Mouse (Mus musculus) hindbrain, embryonic 14.5 days (tissue): ENCODE measurements around the gene Sema3e. TPM values are rescaled to one million over a fixed set of nuclear protein-coding genes. Genes with fewer than 3 reads are reported as not detected.
A peak's percentile ranks its signal among the peaks of the same experiment; 100 is the strongest.

Source experiments
- ATAC-seq: fragments of 200-750 bp; cut with Nextera tagmentation; 2 replicates; pipeline ENCODE4 v1.8.0; 2017; ENCODE audit warnings: moderate number of reproducible peaks, mild to moderate bottlenecking, moderate TSS enrichment, moderate library complexity; ENCODE audit not compliant: low FRiP score
- DNase-seq: peaks from one replicate; pipeline ENCODE4 v3.0.0-alpha.2; 2015; ENCODE audit warnings: low spot score
- H3K27ac ChIP-seq: fragments of 300-500 bp; sonication (generic); 2 replicates; pipeline ENCODE4 v1.5.1; 2014; ENCODE audit warnings: mild to moderate bottlenecking, moderate library complexity
- H3K27me3 ChIP-seq: fragments of 300-500 bp; sonication (generic); 2 replicates; pipeline ENCODE4 v1.6.1; 2014; ENCODE audit warnings: mild to moderate bottlenecking, low read length, mixed read lengths; ENCODE audit not compliant: control insufficient read depth, insufficient read depth
- H3K36me3 ChIP-seq: fragments of 300-500 bp; sonication (generic); replicated peaks from 2 replicates; pipeline ENCODE4 v1.6.1; 2014; ENCODE audit not compliant: control insufficient read depth, insufficient read depth
- H3K4me1 ChIP-seq: fragments of 300-500 bp; sonication (generic); replicated peaks from 2 replicates; pipeline ENCODE4 v1.6.1; 2014; ENCODE audit warnings: antibody characterized with exemption, low read length, mixed read lengths; ENCODE audit not compliant: control insufficient read depth, insufficient read depth
- H3K4me2 ChIP-seq: fragments of 300-500 bp; sonication (generic); replicated peaks from 2 replicates; pipeline ENCODE4 v1.6.1; 2014; ENCODE audit warnings: mild to moderate bottlenecking, moderate library complexity
- H3K4me3 ChIP-seq: fragments of 300-500 bp; sonication (generic); replicated peaks from 2 replicates; pipeline ENCODE4 v1.5.1; 2014; ENCODE audit warnings: mild to moderate bottlenecking, low read length
- H3K9ac ChIP-seq: fragments of 300-500 bp; sonication (generic); 2 replicates; pipeline ENCODE4 v1.6.1; 2014
- H3K9me3 ChIP-seq: fragments of 300-500 bp; sonication (generic); 2 replicates; pipeline ENCODE4 v1.6.1; 2016; ENCODE audit warnings: low read length; ENCODE audit not compliant: control insufficient read depth
- WGBS: fragments of 180-500 bp; shearing (Covaris S2); extraction: QIAGEN DNeasy Blood & Tissue Kit; methylation state at CpG from one replicate; pipeline ENCODE4 v1.1.7; 2014; 5-methylcytosine and 5-hydroxymethylcytosine counted together
- polyA plus RNA-seq: library from polyadenylated mRNA; unstranded; fragments of >200 nt; fragmentation: Nextera tagmentation; extraction: Ambion mirVana; gene quantifications from 2 replicates; pipeline ENCODE4 v1.2.1, GENCODE M21; 2014

The Sema3e gene
- polyA plus RNA-seq, 1 experiment from 2014 or later: 5.5 TPM

DNA sequence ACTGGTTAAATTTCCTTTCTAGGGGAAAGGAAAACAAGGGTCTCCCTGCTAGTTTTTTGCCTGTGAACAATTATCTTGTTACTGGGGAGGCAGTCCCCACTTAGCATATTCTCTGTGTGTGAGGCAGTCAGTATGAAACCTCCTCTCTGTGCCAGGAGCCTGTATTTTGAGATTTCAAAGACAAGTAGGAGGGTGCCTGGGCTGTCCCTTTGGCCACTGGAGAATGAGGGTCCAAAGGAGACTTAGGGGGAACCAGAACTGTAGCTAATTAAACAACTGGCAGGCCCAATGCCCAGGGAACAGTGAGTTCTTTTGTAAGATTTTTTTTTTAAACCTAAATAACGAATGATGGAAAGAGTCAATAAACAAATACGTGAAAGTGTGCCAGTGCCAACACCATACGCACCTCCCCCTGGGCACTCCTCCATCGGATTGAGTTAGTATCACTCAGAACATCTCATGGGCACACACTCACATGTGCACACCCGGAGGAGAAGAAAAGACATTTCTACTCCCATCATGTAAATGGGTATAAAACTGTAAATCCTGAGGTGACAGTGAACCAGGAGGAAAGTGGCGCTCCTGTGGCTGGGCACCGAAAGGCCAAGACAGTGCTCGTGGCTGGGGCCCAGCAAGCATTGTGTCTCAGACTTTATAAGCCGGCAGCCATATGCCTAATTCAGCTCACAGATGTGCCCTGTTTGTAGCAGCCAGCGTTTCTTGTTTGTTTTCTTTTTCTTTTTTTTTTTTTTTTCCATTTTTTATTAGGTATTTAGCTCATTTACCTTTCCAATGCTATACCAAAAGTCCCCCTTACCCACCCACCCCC, 148.5 kb downstream of the Sema3e start:
- ATAC-seq (peak; percentile 60; the same call in 1 of the 2 replicates), DNase-seq (no peak)
- Histone ChIP-seq H3K9ac (no peak overlapping the region), H3K4me1 (no peaks in the 10 kb centered on the region), H3K27ac (no peak overlapping the region), H3K27me3 (no peaks in the 10 kb centered on the region), H3K4me2 (no peak overlapping the region), H3K4me3 (no peak overlapping the region), H3K9me3 (no peaks in the 10 kb centered on the region), H3K36me3 (no peaks in the 10 kb centered on the region)
- 80% methylated on average over 10 of the region's 10 CpGs for WGBS

- Histone ChIP-seq H3K4me3 (no peak overlapping the region), H3K9ac (no peak overlapping the region), H3K4me1 (no peaks in the 10 kb centered on the region), H3K4me2 (no peak overlapping the region), H3K36me3 (no peaks in the 10 kb centered on the region), H3K27me3 (no peaks in the 10 kb centered on the region), H3K27ac (no peak overlapping the region), H3K9me3 (no peaks in the 10 kb centered on the region)
- ATAC-seq (no peak), DNase-seq (no peak)
- WGBS: 87% methylated on average over 10 of the region's 10 CpGs
Observed at GRCm38 (mm10) chr5:14180571-14180970, 155.5 kb downstream of the Sema3e start.

DNA sequence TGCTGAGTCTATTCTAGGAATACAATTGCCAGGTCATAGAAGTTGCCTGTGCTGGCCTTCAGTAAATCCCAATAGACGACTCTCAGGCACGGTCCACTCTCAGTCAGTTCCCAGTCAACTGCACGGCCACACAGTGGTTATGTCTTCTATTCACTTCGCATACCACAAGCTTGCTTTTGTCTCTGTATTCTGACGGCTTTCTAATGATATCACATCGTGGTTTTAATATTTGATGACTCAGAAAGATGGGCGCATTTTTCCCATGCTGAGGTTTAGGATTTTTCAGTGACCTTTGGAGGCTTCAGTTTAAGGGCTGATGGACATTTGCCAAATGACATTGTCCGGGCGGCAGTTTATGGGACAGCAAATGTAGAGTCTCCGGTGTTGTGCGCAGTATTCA, 157.1 kb downstream of the Sema3e start:
- 86% methylated on average over 11 of the region's 11 CpGs for WGBS

GRCm38 (mm10) chr5:14195172-14195819, 170.2 kb downstream of the Sema3e start:
- ATAC-seq (peak; percentile 84; the same call in 1 of the 2 replicates), DNase-seq (peak; percentile 35)
- no peak overlapping the region for H3K4me3 ChIP-seq
- H3K27ac ChIP-seq: peak overlapping the region; percentile 51
- H3K27me3 ChIP-seq: no peaks in the 10 kb centered on the region
- H3K4me1 ChIP-seq: no peaks in the 10 kb centered on the region
- H3K9me3 ChIP-seq: no peaks in the 10 kb centered on the region
- 38% methylated on average over 6 of the region's 6 CpGs for WGBS
- no peaks in the 10 kb centered on the region for H3K36me3 ChIP-seq
- no peak overlapping the region for H3K4me2 ChIP-seq
- H3K9ac ChIP-seq: no peak overlapping the region

More for the DNA sequence above, 157.1 kb downstream of the Sema3e start:
- Histone ChIP-seq H3K9me3 (no peaks in the 10 kb centered on the region), H3K27ac (no peak overlapping the region), H3K4me2 (no peak overlapping the region), H3K27me3 (no peaks in the 10 kb centered on the region), H3K4me3 (no peak overlapping the region), H3K9ac (no peak overlapping the region), H3K36me3 (no peaks in the 10 kb centered on the region), H3K4me1 (no peaks in the 10 kb centered on the region)
- ATAC-seq (no peak), DNase-seq (no peak)

GRCm38 (mm10) chr5:14198344-14199040, 173.4 kb downstream of the Sema3e start:
- no peak for ATAC-seq
- 87% methylated on average over 3 of the region's 3 CpGs for WGBS

GRCm38 (mm10) chr5:14206794-14207193, 181.7 kb downstream of the Sema3e start:
- H3K9me3 ChIP-seq: no peaks in the 10 kb centered on the region
- H3K4me1 ChIP-seq: no peaks in the 10 kb centered on the region
- no peak overlapping the region for H3K9ac ChIP-seq
- no peak overlapping the region for H3K27ac ChIP-seq
- H3K27me3 ChIP-seq: no peaks in the 10 kb centered on the region
- no peak overlapping the region for H3K4me2 ChIP-seq
- ATAC-seq (no peak), DNase-seq (no peak)
- no peaks in the 10 kb centered on the region for H3K36me3 ChIP-seq
- H3K4me3 ChIP-seq: no peak overlapping the region
- WGBS: 79% methylated on average over 2 of the region's 2 CpGs

More at GRCm38 (mm10) chr5:14198344-14199040, 173.4 kb downstream of the Sema3e start:
- no peak overlapping the region for H3K4me3 ChIP-seq
- H3K27me3 ChIP-seq: no peaks in the 10 kb centered on the region
- no peaks in the 10 kb centered on the region for H3K4me1 ChIP-seq
- no peak overlapping the region for H3K9ac ChIP-seq
- no peaks in the 10 kb centered on the region for H3K36me3 ChIP-seq
- no peak overlapping the region for H3K27ac ChIP-seq
- no peak overlapping the region for H3K4me2 ChIP-seq
- no peaks in the 10 kb centered on the region for H3K9me3 ChIP-seq
- no peak for DNase-seq

DNA sequence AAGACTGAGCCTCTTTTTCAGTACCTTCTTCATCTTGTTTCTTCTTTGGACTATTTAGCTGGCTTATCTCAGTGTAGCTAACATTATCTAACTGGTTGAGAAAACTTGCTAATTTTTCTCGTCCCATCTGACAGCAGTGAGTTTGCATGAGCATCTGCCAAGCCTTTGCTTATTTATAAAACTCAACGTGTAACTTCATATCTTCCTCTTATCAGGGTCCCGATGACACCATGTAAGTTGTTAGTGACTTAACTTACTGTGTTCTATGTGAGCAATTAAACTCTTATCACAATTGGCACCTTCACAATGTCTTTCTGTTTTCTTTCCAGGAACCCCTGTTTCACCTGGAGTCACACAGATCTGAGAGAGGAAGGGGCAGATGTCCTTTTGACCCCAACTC, 184.9 kb downstream of the Sema3e start:
- no peak for ATAC-seq
- Histone ChIP-seq H3K27me3 (no peaks in the 10 kb centered on the region), H3K36me3 (no peaks in the 10 kb centered on the region), H3K4me1 (no peaks in the 10 kb centered on the region), H3K9me3 (no peaks in the 10 kb centered on the region), H3K4me2 (no peak overlapping the region), H3K9ac (no peak overlapping the region), H3K4me3 (no peak overlapping the region), H3K27ac (no peak overlapping the region)
- 85% methylated on average over 3 of the region's 3 CpGs for WGBS
- no peak for DNase-seq

DNA sequence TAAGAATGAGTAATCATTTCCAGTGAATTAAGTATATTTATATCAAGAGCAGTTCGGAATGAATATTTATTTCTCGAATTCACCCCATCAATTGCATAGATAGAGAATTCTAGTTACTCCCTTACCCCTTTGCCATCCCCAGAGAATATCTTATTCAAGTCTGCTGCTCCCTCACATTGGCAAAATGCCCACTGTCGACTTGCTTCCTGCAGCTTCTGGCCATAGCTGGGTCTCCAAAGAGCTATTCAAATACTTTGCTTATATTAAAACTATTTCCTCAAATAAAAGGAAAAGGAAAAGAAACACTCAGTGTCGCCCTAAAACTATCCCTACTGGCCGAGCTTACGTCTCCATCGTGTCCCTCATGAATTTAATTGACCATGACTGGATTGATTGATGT, 191.1 kb downstream of the Sema3e start:
- Histone ChIP-seq H3K9me3 (no peaks in the 10 kb centered on the region), H3K4me3 (no peak overlapping the region), H3K36me3 (no peaks in the 10 kb centered on the region), H3K9ac (no peak overlapping the region), H3K4me2 (no peak overlapping the region), H3K27me3 (no peaks in the 10 kb centered on the region), H3K27ac (no peak overlapping the region), H3K4me1 (no peaks in the 10 kb centered on the region)
- WGBS: 43% methylated on average over 7 of the region's 7 CpGs
- ATAC-seq: no peak
- DNase-seq: no peak

- Histone ChIP-seq H3K27me3 (no peaks in the 10 kb centered on the region), H3K9me3 (no peaks in the 10 kb centered on the region), H3K4me3 (no peak overlapping the region), H3K4me2 (no peak overlapping the region), H3K9ac (no peak overlapping the region), H3K4me1 (no peaks in the 10 kb centered on the region), H3K36me3 (no peaks in the 10 kb centered on the region), H3K27ac (no peak overlapping the region)
- WGBS: 74% methylated on average over 4 of the region's 4 CpGs
- peak; percentile 55; the same call in 1 of the 2 replicates for ATAC-seq
- peak; percentile 86 for DNase-seq
Observed at GRCm38 (mm10) chr5:14218677-14219076, 193.6 kb downstream of the Sema3e start.
